Mouse (Mus musculus) adrenal gland, postnatal 25 days (tissue): ENCODE data around the gene Tnfsf13. TPM values are rescaled to one million over a fixed set of nuclear protein-coding genes. Genes with fewer than 3 reads are reported as not detected.
"Not testable (repeated sequence)": the region's sequence is repeated elsewhere in the genome, so short reads cannot be mapped to it uniquely, and the experiment has no call there.

Experiments used
- DNase-seq: peaks from one replicate; pipeline ENCODE4 v3.0.0; 2021; ENCODE audit warnings: mixed read lengths
- total RNA-seq: library from RNA; stranded (reverse); gene quantifications from 2 replicates; pipeline ENCODE4 v1.2.3, GENCODE M21; 2021

Tnfsf13 gene
- total RNA-seq, 1 experiment from 2014 or later, result 3.8 TPM

- no peak for DNase-seq
Measured at GRCm38 (mm10) chr11:69703814-69704612, 18.4 kb upstream of the Tnfsf13 start.

- DNase-seq, result not testable (repeated sequence)
Measured at GRCm38 (mm10) chr11:69703381-69703780, 17.8 kb upstream of the Tnfsf13 start.

- not testable (repeated sequence) for DNase-seq
Measured at GRCm38 (mm10) chr11:69702886-69703285, 17.3 kb upstream of the Tnfsf13 start.

- DNase-seq, result no peak
Measured at GRCm38 (mm10) chr11:69699595-69699994, 14.0 kb upstream of the Tnfsf13 start.

- no peak for DNase-seq
Measured at GRCm38 (mm10) chr11:69698574-69698973, 13.0 kb upstream of the Tnfsf13 start.

GRCm38 (mm10) chr11:69697396-69697795 lies 11.8 kb upstream of the Tnfsf13 start:
- no peak for DNase-seq

- peak; percentile 77 for DNase-seq
Measured at GRCm38 (mm10) chr11:69695361-69696181, 10.0 kb upstream of the Tnfsf13 start, which contains the start of the genes Tnfsf12 and Tnfsfm13. Gene Tnfsf12, minus strand, starts transcription at chr11:69695849. Gene Tnfsfm13, minus strand, starts transcription at chr11:69696098.

GRCm38 (mm10) chr11:69695046-69695360 lies 9.4 kb upstream of the Tnfsf13 start:
- DNase-seq, result no peak

- no peak for DNase-seq
Measured at GRCm38 (mm10) chr11:69693421-69693965, 7.9 kb upstream of the Tnfsf13 start.

GRCm38 (mm10) chr11:69692863-69693262 lies 7.3 kb upstream of the Tnfsf13 start:
- DNase-seq, result no peak

GRCm38 (mm10) chr11:69692196-69692811 lies 6.7 kb upstream of the Tnfsf13 start:
- DNase-seq, result no peak

GRCm38 (mm10) chr11:69689891-69690290 lies 4.3 kb upstream of the Tnfsf13 start:
- no peak for DNase-seq

- no peak for DNase-seq
Measured at GRCm38 (mm10) chr11:69687061-69687460, 1.5 kb upstream of the Tnfsf13 start.

GRCm38 (mm10) chr11:69686377-69686776 lies 793 bp upstream of the Tnfsf13 start:
- peak; percentile 71 for DNase-seq

- DNase-seq, result no peak
Measured at GRCm38 (mm10) chr11:69684936-69685335, 648 bp downstream of the Tnfsf13 start.

- no peak for DNase-seq
Measured at GRCm38 (mm10) chr11:69684128-69684745, 1.3 kb downstream of the Tnfsf13 start.

GRCm38 (mm10) chr11:69683576-69683975 lies 2.0 kb downstream of the Tnfsf13 start:
- DNase-seq, result no peak

- DNase-seq, result peak; percentile 84
Measured at GRCm38 (mm10) chr11:69682840-69683533, 2.6 kb downstream of the Tnfsf13 start.

GRCm38 (mm10) chr11:69682209-69682839 lies 3.3 kb downstream of the Tnfsf13 start:
- no peak for DNase-seq

- DNase-seq, result peak; percentile 97
Measured at GRCm38 (mm10) chr11:69681314-69682208, 4.0 kb downstream of the Tnfsf13 start, which contains the start of gene Senp3. Gene Senp3, minus strand, starts transcription at chr11:69682084.
